Mouse (Mus musculus) hindbrain, embryonic 16.5 days (tissue): Measurements from ENCODE around the gene AI854703. TPM values are rescaled to one million over a fixed set of nuclear protein-coding genes. Genes with fewer than 3 reads are reported as not detected.

Source experiments
- ATAC-seq: fragments of 200-750 bp; cut with Nextera tagmentation; 2 replicates; pipeline ENCODE4 v1.8.0; 2017; ENCODE audit warnings: moderate TSS enrichment, moderate library complexity
- H3K27ac ChIP-seq: fragments of 300-500 bp; sonication (generic); 2 replicates; pipeline ENCODE4 v1.5.1; 2014; ENCODE audit warnings: low read depth, mild to moderate bottlenecking, control low read depth, low read length, moderate library complexity
- H3K27me3 ChIP-seq: fragments of 300-500 bp; sonication (generic); replicated peaks from 2 replicates; pipeline ENCODE4 v1.6.1; 2014; ENCODE audit warnings: low read length; ENCODE audit not compliant: control insufficient read depth, insufficient read depth
- H3K36me3 ChIP-seq: fragments of 300-500 bp; sonication (generic); 2 replicates; pipeline ENCODE4 v1.6.1; 2014; ENCODE audit warnings: mild to moderate bottlenecking, low read length, moderate library complexity, mixed read lengths; ENCODE audit not compliant: control insufficient read depth, insufficient read depth
- H3K4me1 ChIP-seq: fragments of 300-500 bp; sonication (generic); 2 replicates; pipeline ENCODE4 v1.6.1; 2014; ENCODE audit warnings: low read depth, low read length; ENCODE audit not compliant: control insufficient read depth, insufficient read depth
- H3K4me2 ChIP-seq: fragments of 300-500 bp; sonication (generic); 2 replicates; pipeline ENCODE4 v1.6.1; 2014; ENCODE audit warnings: mild to moderate bottlenecking, low read length, control low read depth, moderate library complexity
- H3K4me3 ChIP-seq: fragments of 300-500 bp; sonication (generic); 2 replicates; pipeline ENCODE4 v1.5.1; 2014; ENCODE audit warnings: mild to moderate bottlenecking, low read length, control low read depth, moderate library complexity
- H3K9ac ChIP-seq: fragments of 300-500 bp; sonication (generic); 2 replicates; pipeline ENCODE4 v1.6.1; 2014; ENCODE audit warnings: low read depth, mild to moderate bottlenecking, control low read depth, low read length, moderate library complexity
- H3K9me3 ChIP-seq: fragments of 300-500 bp; sonication (generic); 2 replicates; pipeline ENCODE4 v1.6.1; 2014; ENCODE audit warnings: mild to moderate bottlenecking, low read length, moderate library complexity; ENCODE audit not compliant: control insufficient read depth
- WGBS: fragments of 180-500 bp; shearing (Covaris S2); extraction: QIAGEN DNeasy Blood & Tissue Kit; methylation state at CpG from one replicate; pipeline ENCODE4 v1.1.7; 2014; 5-methylcytosine and 5-hydroxymethylcytosine counted together
- polyA plus RNA-seq: library from polyadenylated mRNA; unstranded; fragments of >200 nt; fragmentation: Nextera tagmentation; extraction: Ambion mirVana; gene quantifications from 2 replicates; pipeline ENCODE4 v1.2.1, GENCODE M21; 2015

Gene AI854703
- polyA plus RNA-seq, 1 experiment from 2014 or later, result 34.3 TPM

GRCm38 (mm10) chr6:48677492-48678345 lies 51.2 kb downstream of the AI854703 start:
- WGBS, result 93% methylated on average over 17 of the region's 17 CpGs
- H3K27ac ChIP-seq, result no peak overlapping the region
- no peak overlapping the region for H3K9ac ChIP-seq
- H3K4me1 ChIP-seq, result no peaks in the 10 kb centered on the region
- H3K36me3 ChIP-seq, result no peaks in the 10 kb centered on the region
- H3K27me3 ChIP-seq, result no peaks in the 10 kb centered on the region
- no peaks in the 10 kb centered on the region for H3K9me3 ChIP-seq
- no peak overlapping the region for H3K4me2 ChIP-seq
- H3K4me3 ChIP-seq, result no peak overlapping the region
- ATAC-seq, result no peak

GRCm38 (mm10) chr6:48678391-48678790 lies 51.8 kb downstream of the AI854703 start:
- no peaks in the 10 kb centered on the region for H3K4me1 ChIP-seq
- H3K9me3 ChIP-seq, result no peaks in the 10 kb centered on the region
- no peak overlapping the region for H3K4me3 ChIP-seq
- no peak for ATAC-seq
- H3K9ac ChIP-seq, result no peak overlapping the region
- H3K4me2 ChIP-seq, result no peak overlapping the region
- no peak overlapping the region for H3K27ac ChIP-seq
- no peaks in the 10 kb centered on the region for H3K36me3 ChIP-seq
- no peaks in the 10 kb centered on the region for H3K27me3 ChIP-seq
- WGBS, result 86% methylated on average over 4 of the region's 4 CpGs

- no peak overlapping the region for H3K4me2 ChIP-seq
- H3K9me3 ChIP-seq, result no peaks in the 10 kb centered on the region
- no peak overlapping the region for H3K9ac ChIP-seq
- H3K4me3 ChIP-seq, result no peak overlapping the region
- H3K4me1 ChIP-seq, result no peaks in the 10 kb centered on the region
- no peak overlapping the region for H3K27ac ChIP-seq
- no peaks in the 10 kb centered on the region for H3K27me3 ChIP-seq
- 87% methylated on average over 6 of the region's 6 CpGs for WGBS
- ATAC-seq, result no peak
- H3K36me3 ChIP-seq, result no peaks in the 10 kb centered on the region
Observed at GRCm38 (mm10) chr6:48679701-48680100, 53.1 kb downstream of the AI854703 start.

DNA sequence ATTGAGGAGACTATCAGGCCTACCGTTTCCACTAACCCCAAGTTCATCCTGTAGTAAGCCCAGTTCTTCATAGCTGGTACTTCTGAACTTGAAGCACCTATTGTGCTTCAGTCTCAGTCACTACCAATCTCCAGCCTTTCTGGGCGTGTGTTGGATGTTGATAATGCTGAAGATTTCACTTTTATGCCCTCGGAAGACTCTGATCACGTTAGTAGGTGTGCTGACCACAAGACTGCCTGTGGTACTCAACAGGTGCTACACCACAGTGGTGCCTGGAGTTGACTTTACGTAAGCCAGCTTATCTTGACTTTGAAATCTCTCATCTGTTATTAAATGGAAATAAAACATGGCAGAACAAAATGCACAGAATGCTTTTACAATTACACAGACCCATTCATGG lies 53.9 kb downstream of the AI854703 start:
- ATAC-seq, result no peak
- no peaks in the 10 kb centered on the region for H3K27me3 ChIP-seq
- H3K27ac ChIP-seq, result no peak overlapping the region
- WGBS, result 82% methylated on average over 5 of the region's 5 CpGs
- H3K36me3 ChIP-seq, result no peaks in the 10 kb centered on the region
- no peak overlapping the region for H3K4me2 ChIP-seq
- no peak overlapping the region for H3K9ac ChIP-seq
- H3K4me3 ChIP-seq, result no peak overlapping the region
- H3K9me3 ChIP-seq, result no peaks in the 10 kb centered on the region
- H3K4me1 ChIP-seq, result no peaks in the 10 kb centered on the region

- Histone ChIP-seq H3K4me2 (no peak overlapping the region), H3K9ac (no peak overlapping the region), H3K9me3 (no peaks in the 10 kb centered on the region), H3K4me1 (no peaks in the 10 kb centered on the region), H3K27ac (no peak overlapping the region), H3K4me3 (no peak overlapping the region), H3K27me3 (no peaks in the 10 kb centered on the region), H3K36me3 (no peaks in the 10 kb centered on the region)
- no peak for ATAC-seq
- WGBS, result 74% methylated on average over 3 of the region's 3 CpGs
Observed at GRCm38 (mm10) chr6:48681472-48682090, 55.0 kb downstream of the AI854703 start.

DNA sequence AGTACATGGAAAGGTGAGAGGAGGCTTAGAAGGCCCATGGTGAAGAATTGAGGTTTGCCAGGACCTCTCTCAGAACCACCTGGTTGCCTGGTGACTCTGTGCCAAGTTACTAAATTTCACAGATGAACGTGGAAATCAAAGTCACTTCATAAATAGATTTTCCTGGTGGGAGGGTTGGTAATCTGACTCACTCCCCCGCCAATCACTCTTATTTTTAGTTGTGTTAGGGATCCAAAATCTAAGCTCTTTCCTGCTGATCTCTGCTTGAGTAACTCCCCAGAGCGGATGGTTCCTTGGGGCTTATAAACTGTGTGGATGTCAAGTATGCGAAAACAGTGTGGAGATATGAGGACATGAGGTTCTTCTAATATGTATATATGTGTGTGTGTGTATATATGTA lies 55.7 kb downstream of the AI854703 start:
- H3K27ac ChIP-seq, result no peak overlapping the region
- 81% methylated on average over 4 of the region's 4 CpGs for WGBS
- no peak overlapping the region for H3K4me2 ChIP-seq
- no peaks in the 10 kb centered on the region for H3K9me3 ChIP-seq
- H3K27me3 ChIP-seq, result no peaks in the 10 kb centered on the region
- no peak overlapping the region for H3K9ac ChIP-seq
- H3K4me3 ChIP-seq, result no peak overlapping the region
- ATAC-seq, result no peak
- no peaks in the 10 kb centered on the region for H3K4me1 ChIP-seq
- H3K36me3 ChIP-seq, result no peaks in the 10 kb centered on the region

Other genes with a start within 250 kb of the AI854703 start
- 26.2 and 27.6 TPM in 2 replicates for gene Krba1, start 231.2 kb upstream of the AI854703 start, polyA plus RNA-seq
- 26.3 and 27.8 TPM in 2 replicates for gene Zfp467, start 180.9 kb upstream of the AI854703 start, polyA plus RNA-seq
- 0.22 and 0.29 TPM in 2 replicates for gene Sspo, start 178.5 kb upstream of the AI854703 start, polyA plus RNA-seq
- gene Atp6v0e2, start 89.1 kb upstream of the AI854703 start, polyA plus RNA-seq, result 358 and 389 TPM in 2 replicates
- 20.7 and 29.5 TPM in 2 replicates for gene Lrrc61, start 72.0 kb upstream of the AI854703 start, polyA plus RNA-seq
- gene Rarres2, start 54.0 kb upstream of the AI854703 start, polyA plus RNA-seq, result 7.8 and 8.2 TPM in 2 replicates
- not detected in 2 replicates for gene Gm45021, start 37.2 kb upstream of the AI854703 start, polyA plus RNA-seq
- 41.9 and 45.6 TPM in 2 replicates for gene Repin1, start 32.9 kb upstream of the AI854703 start, polyA plus RNA-seq
- 0.87 TPM in 1 of 2 replicates, not detected in the other for gene Gm44965, start 32.8 kb upstream of the AI854703 start, polyA plus RNA-seq
- 11.4 and 13.8 TPM in 2 replicates for gene Zfp775, start 24.7 kb upstream of the AI854703 start, polyA plus RNA-seq
- 0.59 and 0.71 TPM in 2 replicates for gene Gimap8, start 20.5 kb downstream of the AI854703 start, polyA plus RNA-seq
- gene Gimap9, start 49.4 kb downstream of the AI854703 start, polyA plus RNA-seq, result 1.8 and 2.3 TPM in 2 replicates
- 1.3 and 2.3 TPM in 2 replicates for gene Gimap4, start 57.8 kb downstream of the AI854703 start, polyA plus RNA-seq
- gene Gimap6, start 81.5 kb downstream of the AI854703 start, polyA plus RNA-seq, result 7.5 and 8.1 TPM in 2 replicates
- 1.0 and 1.4 TPM in 2 replicates for gene Gm28053, start 91.8 kb downstream of the AI854703 start, polyA plus RNA-seq
- not detected in 2 replicates for gene Gimap7, start 91.9 kb downstream of the AI854703 start, polyA plus RNA-seq
- 4.8 and 5.7 TPM in 2 replicates for gene Gimap1, start 112.3 kb downstream of the AI854703 start, polyA plus RNA-seq
- gene Gimap5, start 119.4 kb downstream of the AI854703 start, polyA plus RNA-seq, result 1.5 and 1.8 TPM in 2 replicates
- not detected in 2 replicates for gene Gimap3, start 144.1 kb downstream of the AI854703 start, polyA plus RNA-seq
- gene Tmem176a, start 214.2 kb downstream of the AI854703 start, polyA plus RNA-seq, result 28.1 and 30.8 TPM in 2 replicates
- 140 and 143 TPM in 2 replicates for gene Tmem176b, start 214.7 kb downstream of the AI854703 start, polyA plus RNA-seq
- gene Aoc1, start 246.1 kb downstream of the AI854703 start, polyA plus RNA-seq, result not detected in 2 replicates